Mouse (Mus musculus): ENCODE measurements around the gene Cox4i2. TPM values are rescaled to one million over a fixed set of nuclear protein-coding genes. Genes with fewer than 3 reads are reported as not detected.

Gene Cox4i2
- not detected for polyA plus RNA-seq (2017; shearing (Covaris generic))

GRCm38 (mm10) chr2:152753944-152754711 lies at the start of gene Cox4i2:
Gene Cox4i2 (plus strand): TSS chr2:152754173.

GRCm38 (mm10) chr2:152736090-152736601 lies 17.8 kb upstream of the Cox4i2 start, which contains the start of gene Id1:
Gene Id1 (plus strand): TSS chr2:152736251.

Other genes starting within 250 kb of the Cox4i2 start
- not detected for gene Defb26, start 242.5 kb upstream of the Cox4i2 start, polyA plus RNA-seq (2017; shearing (Covaris generic))
- gene Defb28, start 235.9 kb upstream of the Cox4i2 start, polyA plus RNA-seq (2017; shearing (Covaris generic)), result not detected
- not detected for gene Defb29, start 214.1 kb upstream of the Cox4i2 start, polyA plus RNA-seq (2017; shearing (Covaris generic))
- gene Gm17416, start 184.8 kb upstream of the Cox4i2 start, polyA plus RNA-seq (2017; shearing (Covaris generic)), result not detected
- not detected for gene Defb21, start 181.4 kb upstream of the Cox4i2 start, polyA plus RNA-seq (2017; shearing (Covaris generic))
- gene Defb19, start 173.9 kb upstream of the Cox4i2 start, polyA plus RNA-seq (2017; shearing (Covaris generic)), result not detected
- not detected for gene Defb45, start 154.8 kb upstream of the Cox4i2 start, polyA plus RNA-seq (2017; shearing (Covaris generic))
- gene Defb36, start 149.8 kb upstream of the Cox4i2 start, polyA plus RNA-seq (2017; shearing (Covaris generic)), result not detected
- gene Defb25, start 131.1 kb upstream of the Cox4i2 start, polyA plus RNA-seq (2017; shearing (Covaris generic)), result not detected
- gene Rem1, start 127.2 kb upstream of the Cox4i2 start, polyA plus RNA-seq (2017; shearing (Covaris generic)), result not detected
- gene H13, start 84.7 kb upstream of the Cox4i2 start, polyA plus RNA-seq (2017; shearing (Covaris generic)), result 169 TPM
- 4.3 TPM for gene Mcts2, start 67.1 kb upstream of the Cox4i2 start, polyA plus RNA-seq (2017; shearing (Covaris generic))
- gene Id1, start 17.9 kb upstream of the Cox4i2 start, polyA plus RNA-seq (2017; shearing (Covaris generic)), result 1.1 TPM
- 68.9 TPM for gene Bcl2l1, start 77.6 kb downstream of the Cox4i2 start, polyA plus RNA-seq (2017; shearing (Covaris generic))
- gene Tpx2, start 93.8 kb downstream of the Cox4i2 start, polyA plus RNA-seq (2017; shearing (Covaris generic)), result 0.49 TPM
- gene Mylk2, start 157.2 kb downstream of the Cox4i2 start, polyA plus RNA-seq (2017; shearing (Covaris generic)), result not detected
- not detected for gene Foxs1, start 179.0 kb downstream of the Cox4i2 start, polyA plus RNA-seq (2017; shearing (Covaris generic))
- not detected for gene Dusp15, start 197.5 kb downstream of the Cox4i2 start, polyA plus RNA-seq (2017; shearing (Covaris generic))
- gene Ttll9, start 208.3 kb downstream of the Cox4i2 start, polyA plus RNA-seq (2017; shearing (Covaris generic)), result not detected

All from effector memory CD4-positive, alpha-beta T cell, adult 5 months (primary cell).